Mouse (Mus musculus) liver, adult 2 months (tissue): ENCODE measurements around the gene Glp1r. TPM values are rescaled to one million over a fixed set of nuclear protein-coding genes. Genes with fewer than 3 reads are reported as not detected.

ENCODE experiments used
- DNase-seq: peaks from one replicate; pipeline ENCODE4 v3.0.0-alpha.2; 2011; ENCODE audit warnings: low read depth, low spot score; ENCODE audit errors: extremely low read depth
- H3K27ac ChIP-seq: fragments of 200-500 bp; replicated peaks from 2 replicates; pipeline ENCODE4 v1.5.1; 2012; ENCODE audit warnings: low read depth, mild to moderate bottlenecking, control low read depth, inconsistent platforms, low read length; ENCODE audit not compliant: insufficient read depth
- H3K27me3 ChIP-seq: fragments of 200-500 bp; 2 replicates; pipeline ENCODE4 v1.6.1; 2012; ENCODE audit warnings: mild to moderate bottlenecking, moderate library complexity, low read length, inconsistent platforms; ENCODE audit not compliant: control insufficient read depth, insufficient read depth
- H3K36me3 ChIP-seq: fragments of 200-500 bp; 2 replicates; pipeline ENCODE4 v1.6.1; 2012; ENCODE audit warnings: low read length, inconsistent platforms; ENCODE audit not compliant: control insufficient read depth, insufficient read depth
- H3K4me1 ChIP-seq: fragments of 200-500 bp; 2 replicates; pipeline ENCODE4 v1.6.1; 2011; ENCODE audit warnings: low read length; ENCODE audit not compliant: control insufficient read depth, insufficient read depth
- H3K4me3 ChIP-seq: fragments of 200-500 bp; 2 replicates; pipeline ENCODE4 v1.5.1; 2011; ENCODE audit warnings: low read depth, mild to moderate bottlenecking, control low read depth, low read length, moderate library complexity; ENCODE audit not compliant: insufficient read depth
- H3K79me2 ChIP-seq: fragments of 200-500 bp; 2 replicates; pipeline ENCODE4 v1.6.1; 2012; ENCODE audit warnings: inconsistent platforms, mild to moderate bottlenecking, low read length, moderate library complexity; ENCODE audit not compliant: control insufficient read depth, insufficient read depth
- H3K9ac ChIP-seq: fragments of 200-500 bp; 2 replicates; pipeline ENCODE4 v1.6.1; 2012; ENCODE audit warnings: low read depth, mild to moderate bottlenecking, control low read depth, inconsistent platforms, low read length
- CTCF ChIP-seq: fragments of 200-500 bp; IDR thresholded peaks from 2 replicates; pipeline ENCODE4 v1.5.1; 2011; ENCODE audit warnings: low read depth, low read length, control low read depth
- POLR2A ChIP-seq: fragments of 200-500 bp; IDR thresholded peaks from 2 replicates; pipeline ENCODE4 v1.6.1; 2011; ENCODE audit warnings: low read length, control low read depth; ENCODE audit not compliant: insufficient read depth; ENCODE audit errors: extremely low read depth
- WGBS: fragments of 180-500 bp; shearing (Covaris S2); methylation state at CpG from one replicate; pipeline ENCODE4 v1.1.7; 2018; 5-methylcytosine and 5-hydroxymethylcytosine counted together
- polyA plus RNA-seq: library from polyadenylated mRNA; depleted of rRNA; stranded (reverse); fragments of >200 nt; gene quantifications from 2 replicates; pipeline ENCODE4 v1.2.3, GENCODE M21; 2012
- total RNA-seq: library from RNA; depleted of rRNA; stranded (reverse); fragments of >200 nt; gene quantifications from 2 replicates; pipeline ENCODE4 v1.2.3, GENCODE M21; 2014

Glp1r gene
- total and polyA plus RNA-seq, 2 experiments: 0.02 to 0.09 TPM

GRCm38 (mm10) chr17:30914264-30914663 is 12.6 kb downstream of the Glp1r start:
- H3K36me3 ChIP-seq: no peaks in the 10 kb centered on the region
- DNase-seq: no peak
- H3K27ac ChIP-seq: no peak overlapping the region
- H3K4me1 ChIP-seq: no peaks in the 10 kb centered on the region
- no peak overlapping the region for H3K9ac ChIP-seq
- TF ChIP-seq CTCF: no peak
- TF ChIP-seq POLR2A: no peak
- H3K4me3 ChIP-seq: no peak overlapping the region
- no peaks in the 10 kb centered on the region for H3K79me2 ChIP-seq
- no peaks in the 10 kb centered on the region for H3K27me3 ChIP-seq

GRCm38 (mm10) chr17:30923566-30923965 is 21.9 kb downstream of the Glp1r start:
- no peaks in the 10 kb centered on the region for H3K4me1 ChIP-seq
- no peaks in the 10 kb centered on the region for H3K36me3 ChIP-seq
- H3K9ac ChIP-seq: no peak overlapping the region
- DNase-seq: no peak
- H3K4me3 ChIP-seq: no peak overlapping the region
- H3K27me3 ChIP-seq: 0 out of 2 replicates have a peak, but pooled peaks cover 2% of the 10 kb centered on the region
- WGBS: 64% methylated on average over 4 of the region's 4 CpGs
- H3K27ac ChIP-seq: no peak overlapping the region
- H3K79me2 ChIP-seq: no peaks in the 10 kb centered on the region
- no peak for TF ChIP-seq POLR2A
- TF ChIP-seq CTCF: no peak

GRCm38 (mm10) chr17:30930827-30931226 is 29.2 kb downstream of the Glp1r start:
- TF ChIP-seq POLR2A: no peak
- no peaks in the 10 kb centered on the region for H3K27me3 ChIP-seq
- no peak for DNase-seq
- no peaks in the 10 kb centered on the region for H3K79me2 ChIP-seq
- no peak overlapping the region for H3K4me3 ChIP-seq
- no peaks in the 10 kb centered on the region for H3K36me3 ChIP-seq
- H3K4me1 ChIP-seq: no peaks in the 10 kb centered on the region
- 53% methylated on average over 7 of the region's 7 CpGs for WGBS
- no peak overlapping the region for H3K27ac ChIP-seq
- H3K9ac ChIP-seq: no peak overlapping the region

GRCm38 (mm10) chr17:30932836-30933235 is 31.2 kb downstream of the Glp1r start:
- no peak for DNase-seq
- Histone ChIP-seq H3K79me2 (no peaks in the 10 kb centered on the region), H3K4me3 (no peak overlapping the region), H3K9ac (no peak overlapping the region), H3K27me3 (no peaks in the 10 kb centered on the region), H3K4me1 (no peaks in the 10 kb centered on the region), H3K27ac (no peak overlapping the region), H3K36me3 (no peaks in the 10 kb centered on the region)
- 90% methylated on average over 5 of the region's 5 CpGs for WGBS
- TF ChIP-seq POLR2A (no peak), CTCF (no peak)

GRCm38 (mm10) chr17:30935301-30935700 is 33.7 kb downstream of the Glp1r start:
- H3K9ac ChIP-seq: no peak overlapping the region
- DNase-seq: no peak
- no peaks in the 10 kb centered on the region for H3K27me3 ChIP-seq
- TF ChIP-seq CTCF (no peak), POLR2A (no peak)
- H3K79me2 ChIP-seq: no peaks in the 10 kb centered on the region
- no peak overlapping the region for H3K27ac ChIP-seq
- H3K4me1 ChIP-seq: no peaks in the 10 kb centered on the region
- no peaks in the 10 kb centered on the region for H3K36me3 ChIP-seq
- no peak overlapping the region for H3K4me3 ChIP-seq
- WGBS: 66% methylated on average over 5 of the region's 5 CpGs

- H3K9ac ChIP-seq: no peak overlapping the region
- no peak for TF ChIP-seq POLR2A
- TF ChIP-seq CTCF: no peak
- no peaks in the 10 kb centered on the region for H3K79me2 ChIP-seq
- H3K36me3 ChIP-seq: no peaks in the 10 kb centered on the region
- no peak overlapping the region for H3K4me3 ChIP-seq
- H3K27me3 ChIP-seq: no peaks in the 10 kb centered on the region
- WGBS: 48% methylated on average over 9 of the region's 9 CpGs
- no peak for DNase-seq
- H3K4me1 ChIP-seq: no peaks in the 10 kb centered on the region
- H3K27ac ChIP-seq: no peak overlapping the region
Observed at GRCm38 (mm10) chr17:30938554-30938953, 36.9 kb downstream of the Glp1r start.
